In the genomic region with DNA sequence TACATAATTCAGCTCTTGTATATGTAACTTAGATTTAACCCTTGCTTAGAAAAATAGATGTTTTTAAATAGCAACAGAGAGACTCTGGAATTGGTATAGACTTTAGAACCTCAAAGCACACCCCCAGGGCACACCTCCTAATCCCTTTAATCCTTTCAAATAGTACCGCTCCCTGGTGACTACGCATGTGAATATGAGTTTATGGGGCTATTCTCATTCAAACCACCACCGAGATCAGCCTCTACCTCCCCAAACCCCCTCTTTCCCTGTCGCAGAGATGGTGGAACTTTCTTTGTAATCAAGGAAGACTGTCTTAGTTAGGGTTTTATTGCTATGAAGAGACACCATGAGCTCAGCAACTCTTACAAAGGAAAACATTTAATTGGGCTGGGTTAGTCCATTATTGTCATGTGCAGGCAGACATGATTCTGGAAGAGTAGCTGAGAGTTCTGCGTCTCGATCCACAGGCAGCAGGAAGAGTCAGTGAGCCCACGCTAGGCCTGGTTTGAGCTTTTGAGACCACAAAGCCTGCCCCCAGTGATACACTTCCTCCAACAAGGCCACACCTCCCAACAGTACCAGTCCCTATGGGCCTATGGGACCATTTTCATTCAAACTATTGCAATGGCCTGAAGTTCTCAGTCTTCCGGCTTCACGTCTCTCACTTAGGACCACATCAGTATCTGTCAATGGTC, we compare ENCODE assay signal across 10 mouse cellular contexts.
"Had no signal": no experiment of that assay in that cellular context is flagged by ENCODE, and none has a peak within 500 bp of the region (broad histone marks: within the 10 kb centered on the region; RNA-seq: fewer than 3 reads in every experiment).

No protein-coding gene starts in this region.

- DNase-seq: kidney, postnatal 14 days; kidney, postnatal 4 days; liver, embryonic 13.5 days; lung, adult 2 months; lung, postnatal 14 days; lung, postnatal 4 days; midbrain, embryonic 14.5 days; thymus, adult 18-20 months; thymus, postnatal 4 days had no signal

- H3K36me3 ChIP-seq: liver, embryonic 13.5 days had no signal

- H3K9ac ChIP-seq: liver, embryonic 13.5 days had no signal

- H3K4me2 ChIP-seq: midbrain, embryonic 11.5 days had no signal

- H3K27me3 ChIP-seq: liver, embryonic 13.5 days had no signal

- H3K4me3 ChIP-seq: liver, embryonic 13.5 days had no signal

- H3K9me3 ChIP-seq: liver, embryonic 13.5 days had no signal
